Mouse (Mus musculus) intestine, embryonic 16.5 days (tissue): ENCODE results near the gene Prtg. TPM values are rescaled to one million over a fixed set of nuclear protein-coding genes. Genes with fewer than 3 reads are reported as not detected.

Experiments used
- ATAC-seq: fragments of 200-750 bp; cut with Nextera tagmentation; 2 replicates; pipeline ENCODE4 v1.8.0; 2017; ENCODE audit warnings: moderate TSS enrichment, moderate library complexity
- H3K27ac ChIP-seq: fragments of 300-500 bp; sonication (generic); 2 replicates; pipeline ENCODE4 v1.5.1; 2014; ENCODE audit warnings: mild to moderate bottlenecking, low read length
- H3K27me3 ChIP-seq: fragments of 300-500 bp; sonication (generic); replicated peaks from 2 replicates; pipeline ENCODE4 v1.6.1; 2014; ENCODE audit warnings: low read length, control low read depth, mixed read lengths; ENCODE audit not compliant: control insufficient read depth, insufficient read depth
- H3K36me3 ChIP-seq: fragments of 300-500 bp; sonication (generic); 2 replicates; pipeline ENCODE4 v1.6.1; 2014; ENCODE audit warnings: low read length, control low read depth; ENCODE audit not compliant: control insufficient read depth, insufficient read depth
- H3K4me1 ChIP-seq: fragments of 300-500 bp; sonication (generic); 2 replicates; pipeline ENCODE4 v1.6.1; 2014; ENCODE audit warnings: low read length, control low read depth, mixed read lengths; ENCODE audit not compliant: control insufficient read depth, insufficient read depth
- H3K4me2 ChIP-seq: fragments of 300-500 bp; sonication (generic); 2 replicates; pipeline ENCODE4 v1.6.1; 2014; ENCODE audit warnings: low read depth, low read length, control low read depth
- H3K4me3 ChIP-seq: fragments of 300-500 bp; sonication (generic); 2 replicates; pipeline ENCODE4 v1.5.1; 2014; ENCODE audit warnings: mild to moderate bottlenecking, low read length
- H3K9ac ChIP-seq: fragments of 300-500 bp; sonication (generic); 2 replicates; pipeline ENCODE4 v1.6.1; 2014; ENCODE audit warnings: low read depth, low read length
- H3K9me3 ChIP-seq: fragments of 300-500 bp; sonication (generic); 2 replicates; pipeline ENCODE4 v1.6.1; 2016; ENCODE audit warnings: low read length, control low read depth; ENCODE audit not compliant: control insufficient read depth
- WGBS: fragments of 180-500 bp; shearing (Covaris S2); extraction: QIAGEN DNeasy Blood & Tissue Kit; methylation state at CpG from one replicate; pipeline ENCODE4 v1.1.7; 2014; 5-methylcytosine and 5-hydroxymethylcytosine counted together
- polyA plus RNA-seq: library from polyadenylated mRNA; unstranded; fragments of >200 nt; fragmentation: Nextera tagmentation; extraction: Ambion mirVana; gene quantifications from 2 replicates; pipeline ENCODE4 v1.2.1, GENCODE M21; 2015

Gene Prtg
- polyA plus RNA-seq, 1 experiment from 2014 or later: 0.32 TPM

GRCm38 (mm10) chr9:72846160-72846559 lies 39.5 kb downstream of the Prtg start:
- H3K4me3 ChIP-seq: no peak overlapping the region
- no peak overlapping the region for H3K27ac ChIP-seq
- no peaks in the 10 kb centered on the region for H3K4me1 ChIP-seq
- no peak overlapping the region for H3K9ac ChIP-seq
- WGBS: 87% methylated on average over 4 of the region's 4 CpGs
- H3K9me3 ChIP-seq: no peaks in the 10 kb centered on the region
- ATAC-seq: no peak
- no peaks in the 10 kb centered on the region for H3K36me3 ChIP-seq
- no peak overlapping the region for H3K4me2 ChIP-seq
- H3K27me3 ChIP-seq: no peaks in the 10 kb centered on the region

GRCm38 (mm10) chr9:72851541-72851940 lies 44.9 kb downstream of the Prtg start:
- Histone ChIP-seq H3K27me3 (no peaks in the 10 kb centered on the region), H3K9me3 (no peaks in the 10 kb centered on the region), H3K4me2 (no peak overlapping the region), H3K36me3 (no peaks in the 10 kb centered on the region), H3K4me3 (no peak overlapping the region), H3K9ac (no peak overlapping the region), H3K27ac (no peak overlapping the region), H3K4me1 (peaks cover 4% of the 10 kb centered on the region; the same call in 1 of the 2 replicates)
- WGBS: 89% methylated on average over 10 of the region's 10 CpGs
- ATAC-seq: no peak

GRCm38 (mm10) chr9:72851979-72852378 lies 45.3 kb downstream of the Prtg start:
- Histone ChIP-seq H3K4me3 (no peak overlapping the region), H3K9me3 (no peaks in the 10 kb centered on the region), H3K4me2 (no peak overlapping the region), H3K36me3 (no peaks in the 10 kb centered on the region), H3K27me3 (no peaks in the 10 kb centered on the region), H3K4me1 (peaks cover 4% of the 10 kb centered on the region; the same call in 1 of the 2 replicates), H3K9ac (no peak overlapping the region), H3K27ac (no peak overlapping the region)
- ATAC-seq: no peak
- WGBS: 89% methylated on average over 5 of the region's 5 CpGs

GRCm38 (mm10) chr9:72853681-72854190 lies 47.1 kb downstream of the Prtg start:
- Histone ChIP-seq H3K9ac (no peak overlapping the region; the same call in 1 of the 2 replicates), H3K4me2 (no peak overlapping the region), H3K27ac (no peak overlapping the region), H3K27me3 (no peaks in the 10 kb centered on the region), H3K36me3 (no peaks in the 10 kb centered on the region), H3K9me3 (no peaks in the 10 kb centered on the region), H3K4me3 (no peak overlapping the region), H3K4me1 (peaks cover 4% of the 10 kb centered on the region; the same call in 1 of the 2 replicates)
- 50% methylated on average over 13 of the region's 13 CpGs for WGBS
- ATAC-seq: no peak

GRCm38 (mm10) chr9:72856721-72857120 lies 50.0 kb downstream of the Prtg start:
- Histone ChIP-seq H3K27ac (no peak overlapping the region), H3K4me1 (peaks cover 4% of the 10 kb centered on the region; the same call in 1 of the 2 replicates), H3K4me2 (no peak overlapping the region), H3K36me3 (no peaks in the 10 kb centered on the region), H3K9ac (no peak overlapping the region), H3K27me3 (no peaks in the 10 kb centered on the region), H3K9me3 (no peaks in the 10 kb centered on the region), H3K4me3 (no peak overlapping the region)
- no peak for ATAC-seq
- WGBS: 95% methylated on average over 24 of the region's 24 CpGs

GRCm38 (mm10) chr9:72860764-72861163 lies 54.1 kb downstream of the Prtg start:
- Histone ChIP-seq H3K4me3 (no peak overlapping the region), H3K9ac (no peak overlapping the region), H3K9me3 (no peaks in the 10 kb centered on the region), H3K27me3 (no peaks in the 10 kb centered on the region), H3K4me1 (no peaks in the 10 kb centered on the region), H3K27ac (no peak overlapping the region), H3K4me2 (no peak overlapping the region), H3K36me3 (no peaks in the 10 kb centered on the region)
- WGBS: 64% methylated on average over 5 of the region's 5 CpGs
- ATAC-seq: no peak

- H3K4me3 ChIP-seq: no peak overlapping the region
- no peak overlapping the region for H3K4me2 ChIP-seq
- no peaks in the 10 kb centered on the region for H3K36me3 ChIP-seq
- ATAC-seq: no peak
- 80% methylated on average over 10 of the region's 10 CpGs for WGBS
- no peak overlapping the region for H3K27ac ChIP-seq
- H3K9ac ChIP-seq: no peak overlapping the region
- no peaks in the 10 kb centered on the region for H3K27me3 ChIP-seq
- no peaks in the 10 kb centered on the region for H3K9me3 ChIP-seq
- H3K4me1 ChIP-seq: no peaks in the 10 kb centered on the region
These were observed 54.6 kb downstream of the Prtg start for GRCm38 (mm10) chr9:72861235-72861634.

- H3K9me3 ChIP-seq: no peaks in the 10 kb centered on the region
- WGBS: 78% methylated on average over 11 of the region's 11 CpGs
- H3K4me2 ChIP-seq: no peak overlapping the region
- no peak overlapping the region for H3K9ac ChIP-seq
- no peak for ATAC-seq
- no peak overlapping the region for H3K27ac ChIP-seq
- H3K27me3 ChIP-seq: no peaks in the 10 kb centered on the region
- H3K36me3 ChIP-seq: no peaks in the 10 kb centered on the region
- H3K4me1 ChIP-seq: no peaks in the 10 kb centered on the region
- H3K4me3 ChIP-seq: no peak overlapping the region
These were observed 55.5 kb downstream of the Prtg start for GRCm38 (mm10) chr9:72862186-72862585.

- H3K27ac ChIP-seq: no peak overlapping the region
- ATAC-seq: no peak
- H3K9ac ChIP-seq: no peak overlapping the region
- H3K4me1 ChIP-seq: no peaks in the 10 kb centered on the region
- no peaks in the 10 kb centered on the region for H3K27me3 ChIP-seq
- WGBS: 79% methylated on average over 4 of the region's 4 CpGs
- H3K9me3 ChIP-seq: no peaks in the 10 kb centered on the region
- no peak overlapping the region for H3K4me3 ChIP-seq
- no peaks in the 10 kb centered on the region for H3K36me3 ChIP-seq
- no peak overlapping the region for H3K4me2 ChIP-seq
These were observed 56.3 kb downstream of the Prtg start for GRCm38 (mm10) chr9:72862955-72863354.

- no peak for ATAC-seq
- WGBS: 59% methylated on average over 5 of the region's 5 CpGs
These were observed 57.1 kb downstream of the Prtg start for GRCm38 (mm10) chr9:72863773-72864172.

More at GRCm38 (mm10) chr9:72863773-72864172, 57.1 kb downstream of the Prtg start:
- no peaks in the 10 kb centered on the region for H3K9me3 ChIP-seq
- H3K4me2 ChIP-seq: no peak overlapping the region
- no peak overlapping the region for H3K27ac ChIP-seq
- H3K4me3 ChIP-seq: no peak overlapping the region
- H3K9ac ChIP-seq: no peak overlapping the region
- no peaks in the 10 kb centered on the region for H3K36me3 ChIP-seq
- H3K27me3 ChIP-seq: no peaks in the 10 kb centered on the region
- H3K4me1 ChIP-seq: no peaks in the 10 kb centered on the region
